In the genomic region with DNA sequence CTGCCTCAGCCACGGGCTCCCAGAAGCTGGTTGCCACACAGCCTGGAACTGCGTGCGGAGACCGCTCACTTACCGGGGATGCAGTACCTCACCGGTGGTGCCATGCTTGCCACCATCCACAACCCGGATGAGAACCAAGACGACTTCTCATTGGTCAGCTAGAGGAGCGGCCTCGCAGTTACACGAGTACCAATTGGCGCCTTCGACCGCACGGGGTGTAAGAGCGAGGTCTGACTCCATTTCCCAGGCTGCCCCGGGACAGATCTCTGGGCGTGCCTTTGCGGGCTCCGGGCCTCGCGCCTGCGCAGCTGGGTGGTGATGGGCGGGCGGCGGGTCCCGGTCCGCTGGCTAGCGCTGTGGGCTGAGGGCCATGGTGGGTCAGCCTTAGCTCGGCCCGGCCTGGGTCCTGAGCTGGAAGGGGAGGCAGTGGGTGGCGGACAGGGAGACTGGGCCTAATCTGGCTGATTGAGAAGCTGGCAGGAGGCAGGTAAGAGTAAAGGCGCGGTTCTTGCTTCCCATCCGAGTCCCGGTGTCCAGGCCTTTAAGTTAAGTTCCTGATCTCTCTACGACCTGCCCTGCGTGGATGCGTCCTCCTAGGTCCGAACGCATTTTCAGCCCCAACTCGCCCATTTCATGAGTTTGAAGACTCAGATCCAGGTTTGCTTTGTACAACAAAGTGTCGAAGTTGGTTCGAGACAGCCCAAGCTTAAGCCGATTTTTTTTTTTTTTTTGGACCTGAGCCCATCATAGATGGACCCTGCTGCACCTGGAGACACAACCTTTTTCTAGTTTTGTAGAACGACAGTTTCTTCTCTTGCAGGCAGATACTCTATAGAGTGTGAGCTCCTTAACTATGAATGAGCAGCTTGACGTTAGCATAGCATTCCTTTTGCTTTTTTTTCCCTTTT, we compare ENCODE assay signal across 1 mouse cellular context.
A peak's percentile ranks its signal among the peaks of the same experiment; 100 is the strongest.
TF ChIP-seq lines count a peak whose summit lies in the region.

A gene (minus strand): TSS at position 245 of the 908 bp plus-strand sequence.
A gene (plus strand): TSS at position 302 of the 908 bp plus-strand sequence.

TF ChIP-seq in CH12.LX, 34 proteins besides CTCF, POLR2A, EP300 and RAD21 (continued from another document):
- 0 out of 2 replicates have a peak, but pooled peaks have one; percentile 35 for TF ChIP-seq MAZ (IDR thresholded peaks at IDR 0.05; ENCODE audit: low read depth, low read length)
- no peak for TF ChIP-seq POLR2AphosphoS2 (IDR thresholded peaks at IDR 0.05; ENCODE audit: low read depth, low read length)
- TF ChIP-seq SMC3 (IDR thresholded peaks at IDR 0.05; ENCODE audit: low read depth, low read length), result no peak
- peak; percentile 67 for TF ChIP-seq ZNF384 (IDR thresholded peaks at IDR 0.05; ENCODE audit: low read depth, low read length)
- peak; percentile 84 for TF ChIP-seq SIN3A (IDR thresholded peaks at IDR 0.05; ENCODE audit: low read length)
- no peak; the same call in 1 of the 2 replicates for TF ChIP-seq IRF4 (IDR thresholded peaks at IDR 0.05; ENCODE audit: low read depth, low read length)
- TF ChIP-seq UBTF (IDR thresholded peaks at IDR 0.05; ENCODE audit: low read depth, low read length), result no peak; the same call in 1 of the 2 replicates
- no peak for TF ChIP-seq MEF2A (IDR thresholded peaks at IDR 0.05; ENCODE audit: borderline replicate concordance, low read depth, low read length)
- peak; percentile 62 for TF ChIP-seq USF1 (IDR thresholded peaks at IDR 0.05; ENCODE audit: low read depth, low read length)
- TF ChIP-seq ZKSCAN1 (IDR thresholded peaks at IDR 0.05; ENCODE audit: borderline replicate concordance, low read depth, low read length), result no peak
- TF ChIP-seq JUN (IDR thresholded peaks at IDR 0.05; ENCODE audit: insufficient read depth, low read depth, low read length), result no peak
- no peak for TF ChIP-seq MAFK (IDR thresholded peaks at IDR 0.05; ENCODE audit: insufficient replicate concordance, low read length)
- no peak for TF ChIP-seq ZC3H11A (IDR thresholded peaks at IDR 0.05; ENCODE audit: low read depth, low read length)
- no peak for TF ChIP-seq PAX5 (IDR thresholded peaks at IDR 0.05; ENCODE audit: low read length)
- TF ChIP-seq TCF12 (IDR thresholded peaks at IDR 0.05; ENCODE audit: low read depth, low read length), result peak; percentile 76; the same call in 1 of the 2 replicates
- no peak for TF ChIP-seq CHD1 (IDR thresholded peaks at IDR 0.05; ENCODE audit: low read depth, low read length)
- peak; percentile 95 for TF ChIP-seq ELF1 (IDR thresholded peaks at IDR 0.05; ENCODE audit: low read depth, low read length)
- peak; percentile 44; the same call in 1 of the 2 replicates for TF ChIP-seq GABPA (IDR thresholded peaks at IDR 0.05; ENCODE audit: insufficient replicate concordance, low read depth, low read length)
- no peak for TF ChIP-seq E2F4 (IDR thresholded peaks at IDR 0.05; ENCODE audit: insufficient replicate concordance, low read depth, low read length)
- peak; percentile 92 for TF ChIP-seq MAX (IDR thresholded peaks at IDR 0.05; ENCODE audit: low read length)
- no peak for TF ChIP-seq JUND (conservative IDR thresholded peaks at IDR 0.05; ENCODE audit: low read depth, low read length)
- TF ChIP-seq ETS1 (conservative IDR thresholded peaks at IDR 0.05; ENCODE audit: low read depth, low read length), result no peak
- TF ChIP-seq USF2 (conservative IDR thresholded peaks at IDR 0.05; ENCODE audit: low read depth, low read length), result no peak
- peak; percentile 99 for TF ChIP-seq MYC (IDR thresholded peaks at IDR 0.05; ENCODE audit: low read depth, low read length)
- peak; percentile 89 for TF ChIP-seq NELFE (IDR thresholded peaks at IDR 0.05; ENCODE audit: low read depth, low read length)
- peak; percentile 83; the same call in 1 of the 2 replicates for TF ChIP-seq TBP (conservative IDR thresholded peaks at IDR 0.05; ENCODE audit: low read depth, low read length)
- TF ChIP-seq HCFC1 (IDR thresholded peaks at IDR 0.05; ENCODE audit: low read depth, low read length), result peak; percentile 97
- peak; percentile 97 for TF ChIP-seq KAT2A (IDR thresholded peaks at IDR 0.05; ENCODE audit: insufficient replicate concordance, low read length)
- peak; percentile 80; the same call in 1 of the 2 replicates for TF ChIP-seq ZMIZ1 (IDR thresholded peaks at IDR 0.05; ENCODE audit: low read depth, low read length)
TF ChIP-seq in CH12.LX: peak in this region for 18.
